Mouse (Mus musculus): Measurements from ENCODE around the gene Timm29.

- no peak for TF ChIP-seq CTCF (IDR thresholded peaks at IDR 0.05)
- TF ChIP-seq EP300 (IDR thresholded peaks at IDR 0.05) = no peak
Measured at GRCm38 (mm10) chr9:21546789-21547074, 45.8 kb upstream of the Timm29 start, which contains the start of gene Carm1.
